Mouse (Mus musculus): ENCODE data around the gene Slx4ip. TPM values are rescaled to one million over a fixed set of nuclear protein-coding genes. Genes with fewer than 3 reads are reported as not detected.

Gene Slx4ip
- polyA plus RNA-seq, 1 experiment from 2014 or later = 7.4 TPM

DNA sequence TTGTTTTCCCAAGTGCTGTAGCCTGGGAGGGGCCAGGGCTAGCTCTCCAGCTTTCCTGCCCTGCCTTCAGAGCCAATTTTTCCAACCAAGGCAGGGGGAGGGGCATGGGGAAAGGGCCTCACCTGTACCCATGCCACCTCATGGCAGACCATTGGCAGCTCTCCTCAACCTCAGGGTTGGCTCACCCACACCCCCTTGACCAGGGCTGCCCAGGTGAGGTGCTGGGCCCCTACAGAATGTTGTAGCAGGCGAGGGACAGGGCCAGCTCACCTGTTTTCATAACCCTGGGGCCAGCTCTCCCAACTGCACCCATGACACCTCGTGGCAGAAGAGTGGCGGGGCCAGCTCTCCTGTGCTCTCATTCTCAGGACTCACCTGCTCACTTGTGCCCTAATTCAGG, 67.7 kb downstream of the Slx4ip start:
- no peaks in the 10 kb centered on the region for H3K36me3 ChIP-seq
- no peak overlapping the region for H3K4me3 ChIP-seq
- H3K27me3 ChIP-seq (ENCODE audit: low read depth, poor library complexity, severe bottlenecking) = no peaks in the 10 kb centered on the region
- peaks cover 14% of the 10 kb centered on the region for H3K4me1 ChIP-seq
- H3K27ac ChIP-seq = no peak overlapping the region
- H3K9me3 ChIP-seq (replicated peaks) = no peaks in the 10 kb centered on the region
- 84% methylated on average over 3 of the region's 3 CpGs for WGBS
- no peak for DNase-seq (ENCODE audit: low spot score)

DNA sequence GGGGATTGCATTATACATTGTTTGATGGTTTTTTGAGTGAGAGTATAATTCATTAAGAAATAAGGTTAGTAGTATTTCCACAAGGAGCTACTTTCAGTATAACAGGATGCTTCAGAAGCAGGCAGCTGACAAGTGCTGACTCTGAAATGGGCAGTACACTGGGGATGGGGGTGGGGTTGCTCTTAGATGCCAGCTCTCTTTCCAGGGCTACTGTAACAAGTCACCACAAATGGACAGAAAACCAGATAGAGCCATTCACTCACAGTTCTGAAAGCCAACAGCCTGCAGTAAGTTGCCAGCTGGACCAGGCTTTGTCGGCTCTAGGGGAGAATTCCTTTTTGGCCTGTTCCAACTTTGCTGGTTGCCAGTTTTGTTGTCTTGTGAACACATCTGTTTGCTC, 84.8 kb downstream of the Slx4ip start:
- Histone ChIP-seq H3K4me3 (no peak overlapping the region), H3K27ac (no peak overlapping the region), H3K27me3 (ENCODE audit: low read depth, poor library complexity, severe bottlenecking) (no peaks in the 10 kb centered on the region), H3K36me3 (no peaks in the 10 kb centered on the region), H3K9me3 (replicated peaks) (no peaks in the 10 kb centered on the region), H3K4me1 (no peaks in the 10 kb centered on the region)
- 86% methylated on average over 1 of the region's 1 CpGs for WGBS
- no peak for DNase-seq (ENCODE audit: low spot score)

GRCm38 (mm10) chr2:136979056-136979772, 88.2 kb downstream of the Slx4ip start:
- Histone ChIP-seq H3K27me3 (ENCODE audit: low read depth, poor library complexity, severe bottlenecking) (no peaks in the 10 kb centered on the region), H3K4me1 (no peaks in the 10 kb centered on the region), H3K9me3 (replicated peaks) (no peaks in the 10 kb centered on the region), H3K4me3 (no peak overlapping the region), H3K36me3 (no peaks in the 10 kb centered on the region), H3K27ac (no peak overlapping the region)
- 84% methylated on average over 6 of the region's 6 CpGs for WGBS
- DNase-seq (ENCODE audit: low spot score) = no peak

DNA sequence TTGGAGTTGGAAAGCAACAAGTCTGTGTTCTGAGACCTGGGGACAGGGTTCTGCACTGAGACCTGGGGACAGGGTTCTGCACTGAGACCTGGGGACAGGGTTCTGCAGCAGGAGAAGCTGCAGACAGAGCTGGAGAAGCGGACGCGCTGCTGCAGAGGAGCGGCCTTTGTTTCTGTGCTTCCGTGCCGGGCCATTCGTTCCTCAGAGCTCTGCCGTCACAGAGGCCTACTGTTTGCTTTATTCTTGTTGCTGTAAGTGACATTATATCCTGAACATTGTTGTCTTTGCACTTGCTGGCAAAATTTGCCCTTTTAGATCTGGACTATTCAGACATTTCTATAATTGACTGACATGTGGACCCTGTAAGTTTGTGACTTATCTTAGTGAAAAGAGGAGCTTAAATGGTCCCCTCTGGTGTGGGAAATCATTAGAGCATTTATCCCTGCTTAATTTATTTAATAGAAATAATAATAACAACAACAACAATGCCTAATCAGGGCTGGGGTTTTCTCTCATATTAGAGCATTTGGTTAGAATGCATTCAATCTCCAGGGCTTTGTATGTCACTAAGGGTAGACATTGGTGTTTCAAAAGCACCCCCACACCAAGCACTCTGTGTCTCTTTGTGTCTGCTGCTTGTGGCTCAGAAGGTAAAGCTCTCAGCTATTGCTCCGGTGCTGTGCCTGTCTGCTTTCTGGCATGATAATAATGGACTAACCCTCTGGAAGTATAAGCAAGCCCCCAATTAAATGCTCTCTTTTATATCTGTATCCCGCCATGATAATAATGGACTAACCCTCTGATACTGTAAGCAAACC, 90.3 kb downstream of the Slx4ip start:
- no peaks in the 10 kb centered on the region for H3K4me1 ChIP-seq
- WGBS = 90% methylated on average over 10 of the region's 10 CpGs
- H3K27me3 ChIP-seq (ENCODE audit: low read depth, poor library complexity, severe bottlenecking) = no peaks in the 10 kb centered on the region
- no peaks in the 10 kb centered on the region for H3K36me3 ChIP-seq
- DNase-seq (ENCODE audit: low spot score) = no peak
- H3K9me3 ChIP-seq (replicated peaks) = no peaks in the 10 kb centered on the region
- no peak overlapping the region for H3K27ac ChIP-seq
- no peak overlapping the region for H3K4me3 ChIP-seq

DNA sequence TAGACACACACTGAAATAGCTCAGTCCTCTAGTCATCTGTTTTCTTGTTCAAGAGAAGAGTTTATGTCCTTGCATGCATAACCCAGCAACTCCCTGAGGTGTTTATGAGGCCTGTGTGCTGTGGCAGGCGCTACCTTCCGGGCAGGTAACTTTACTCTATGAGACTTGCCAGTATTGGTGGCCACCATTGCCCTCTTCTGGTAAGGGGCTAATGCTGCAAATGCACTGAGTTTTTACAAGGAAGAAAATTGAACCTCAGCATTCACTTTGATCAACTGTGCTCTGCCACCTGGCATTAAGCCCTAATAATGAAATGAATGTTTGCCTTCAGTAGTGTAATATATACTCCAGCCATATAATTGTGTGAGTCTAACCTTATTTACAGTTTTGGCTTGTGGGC, 92.9 kb downstream of the Slx4ip start:
- Histone ChIP-seq H3K36me3 (no peaks in the 10 kb centered on the region), H3K27me3 (ENCODE audit: low read depth, poor library complexity, severe bottlenecking) (no peaks in the 10 kb centered on the region), H3K4me3 (no peak overlapping the region), H3K27ac (no peak overlapping the region), H3K4me1 (no peaks in the 10 kb centered on the region), H3K9me3 (replicated peaks) (no peaks in the 10 kb centered on the region)
- 86% methylated on average over 2 of the region's 2 CpGs for WGBS
- DNase-seq (ENCODE audit: low spot score) = no peak

DNA sequence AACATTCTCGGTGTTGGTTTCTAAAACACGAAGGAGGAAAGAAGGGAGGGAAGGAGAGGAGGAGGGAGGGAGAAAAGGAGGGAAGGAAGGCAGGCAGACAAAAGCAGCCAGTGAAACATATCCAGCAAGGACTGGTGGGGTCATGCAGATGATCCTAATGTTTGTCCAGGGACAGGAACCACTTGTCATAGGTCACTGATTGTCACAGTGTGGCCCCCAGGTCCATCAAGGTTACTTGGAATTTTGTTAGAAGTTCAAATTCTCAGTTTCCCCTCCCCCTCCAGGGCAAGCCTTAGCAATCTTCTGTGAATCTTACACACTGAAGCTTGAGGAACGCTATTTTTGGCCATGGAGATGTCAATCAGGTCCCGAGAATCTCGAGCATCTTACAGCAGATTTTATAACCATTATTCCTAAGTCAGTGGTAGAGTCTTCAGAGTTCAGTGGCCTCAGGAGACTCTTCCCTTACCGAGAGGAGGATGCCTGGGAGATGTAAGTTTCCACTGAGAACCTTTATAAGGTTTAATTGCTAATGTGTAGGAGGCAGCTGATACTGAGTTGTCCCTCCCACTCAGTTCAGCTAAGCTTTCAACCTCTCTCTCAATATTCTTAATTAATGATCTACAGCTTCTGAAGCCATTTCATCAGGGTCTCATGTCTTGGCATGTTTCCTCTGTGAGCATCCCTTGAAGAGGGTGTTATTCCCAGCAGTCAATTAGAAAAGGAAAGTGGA, 95.1 kb downstream of the Slx4ip start:
- Histone ChIP-seq H3K4me1 (no peaks in the 10 kb centered on the region), H3K36me3 (no peaks in the 10 kb centered on the region), H3K27me3 (ENCODE audit: low read depth, poor library complexity, severe bottlenecking) (no peaks in the 10 kb centered on the region), H3K4me3 (no peak overlapping the region), H3K27ac (no peak overlapping the region), H3K9me3 (replicated peaks) (no peaks in the 10 kb centered on the region)
- DNase-seq (ENCODE audit: low spot score) = no peak
- 85% methylated on average over 6 of the region's 6 CpGs for WGBS

- H3K9me3 ChIP-seq (replicated peaks) = no peaks in the 10 kb centered on the region
- no peaks in the 10 kb centered on the region for H3K36me3 ChIP-seq
- H3K27ac ChIP-seq = no peak overlapping the region
- WGBS = 100% methylated on average over 3 of the region's 3 CpGs
- H3K4me1 ChIP-seq = no peaks in the 10 kb centered on the region
- no peaks in the 10 kb centered on the region for H3K27me3 ChIP-seq (ENCODE audit: low read depth, poor library complexity, severe bottlenecking)
- no peak for DNase-seq (ENCODE audit: low spot score)
- H3K4me3 ChIP-seq = no peak overlapping the region
Observed at GRCm38 (mm10) chr2:136993116-136993515, 102.1 kb downstream of the Slx4ip start.

DNA sequence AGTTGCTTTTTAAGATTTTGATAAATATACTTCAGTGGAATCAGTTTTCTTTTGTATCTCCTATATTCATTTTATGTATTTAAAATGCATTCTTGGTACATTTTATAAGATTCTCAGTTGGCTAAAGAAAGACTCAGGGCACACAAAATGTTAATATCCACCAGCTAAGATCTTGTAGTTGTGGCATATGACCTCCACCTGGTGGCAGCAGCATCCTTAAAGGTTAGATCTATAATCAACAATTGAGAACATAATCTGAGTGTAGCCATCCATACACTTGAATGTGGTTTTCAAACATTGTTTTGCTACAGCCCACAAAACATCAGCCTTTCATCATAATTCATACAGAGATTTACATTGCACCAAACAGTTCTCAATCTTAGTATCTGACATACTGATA, 106.1 kb downstream of the Slx4ip start:
- no peaks in the 10 kb centered on the region for H3K9me3 ChIP-seq (replicated peaks)
- no peak overlapping the region for H3K27ac ChIP-seq
- H3K36me3 ChIP-seq = no peaks in the 10 kb centered on the region
- H3K4me3 ChIP-seq = no peak overlapping the region
- H3K4me1 ChIP-seq = no peaks in the 10 kb centered on the region
- no peak for DNase-seq (ENCODE audit: low spot score)
- H3K27me3 ChIP-seq (ENCODE audit: low read depth, poor library complexity, severe bottlenecking) = no peaks in the 10 kb centered on the region

DNA sequence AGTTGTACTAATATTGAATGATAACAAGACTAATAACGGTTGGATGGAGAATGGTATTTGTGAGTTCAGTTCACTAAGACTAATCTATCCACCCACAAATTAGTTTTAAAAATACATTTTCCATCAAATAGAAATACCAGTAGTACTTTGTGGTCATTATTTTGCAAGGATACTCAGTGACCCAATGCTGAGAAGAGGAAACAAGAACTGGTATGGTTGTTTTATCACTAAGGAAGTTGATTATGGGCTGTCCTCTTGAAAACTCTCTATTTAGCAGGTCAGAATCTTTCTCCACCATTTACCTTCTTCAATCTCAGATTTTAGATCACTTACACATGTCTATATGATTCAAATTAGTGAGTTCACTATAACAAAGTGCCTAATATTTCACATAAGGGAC, 111.0 kb downstream of the Slx4ip start:
- no peak overlapping the region for H3K4me3 ChIP-seq
- no peak for DNase-seq (ENCODE audit: low spot score)
- no peaks in the 10 kb centered on the region for H3K4me1 ChIP-seq
- H3K9me3 ChIP-seq (replicated peaks) = no peaks in the 10 kb centered on the region
- H3K27ac ChIP-seq = no peak overlapping the region
- WGBS = 91% methylated on average over 1 of the region's 1 CpGs
- H3K36me3 ChIP-seq = no peaks in the 10 kb centered on the region
- H3K27me3 ChIP-seq (ENCODE audit: low read depth, poor library complexity, severe bottlenecking) = no peaks in the 10 kb centered on the region

DNA sequence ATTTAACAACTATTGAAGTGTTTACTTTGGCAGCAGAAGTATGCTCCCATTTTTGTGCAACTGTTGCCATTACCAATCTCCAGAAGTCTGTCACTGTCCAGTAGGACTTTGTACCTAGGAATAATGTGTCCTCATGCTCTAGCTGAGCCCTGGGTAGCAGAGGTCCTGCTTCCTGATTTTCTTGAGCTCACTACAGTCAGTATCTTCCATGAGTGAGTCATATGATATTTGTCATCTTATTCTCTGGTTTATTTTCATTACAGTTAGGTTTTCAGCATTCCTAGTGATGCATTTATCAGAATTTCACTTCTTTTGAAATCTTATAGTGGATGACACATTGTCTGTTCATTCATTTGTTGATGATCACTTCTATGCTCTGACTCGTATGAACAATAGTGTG, 115.6 kb downstream of the Slx4ip start:
- no peaks in the 10 kb centered on the region for H3K36me3 ChIP-seq
- H3K27ac ChIP-seq = no peak overlapping the region
- H3K4me3 ChIP-seq = no peak overlapping the region
- no peaks in the 10 kb centered on the region for H3K27me3 ChIP-seq (ENCODE audit: low read depth, poor library complexity, severe bottlenecking)
- no peak for DNase-seq (ENCODE audit: low spot score)
- H3K4me1 ChIP-seq = no peaks in the 10 kb centered on the region
- WGBS = 93% methylated on average over 1 of the region's 1 CpGs
- no peaks in the 10 kb centered on the region for H3K9me3 ChIP-seq (replicated peaks)

GRCm38 (mm10) chr2:137011980-137012379, 121.0 kb downstream of the Slx4ip start:
- H3K4me1 ChIP-seq = no peaks in the 10 kb centered on the region
- H3K27me3 ChIP-seq (ENCODE audit: low read depth, poor library complexity, severe bottlenecking) = no peaks in the 10 kb centered on the region
- 44% methylated on average over 1 of the region's 1 CpGs for whole genome bisulfite sequencing
- DNase-seq (ENCODE audit: low spot score) = no peak
- H3K9me3 ChIP-seq (replicated peaks) = no peaks in the 10 kb centered on the region
- H3K36me3 ChIP-seq = no peaks in the 10 kb centered on the region
- H3K4me3 ChIP-seq = no peak overlapping the region
- no peak overlapping the region for H3K27ac ChIP-seq

DNA sequence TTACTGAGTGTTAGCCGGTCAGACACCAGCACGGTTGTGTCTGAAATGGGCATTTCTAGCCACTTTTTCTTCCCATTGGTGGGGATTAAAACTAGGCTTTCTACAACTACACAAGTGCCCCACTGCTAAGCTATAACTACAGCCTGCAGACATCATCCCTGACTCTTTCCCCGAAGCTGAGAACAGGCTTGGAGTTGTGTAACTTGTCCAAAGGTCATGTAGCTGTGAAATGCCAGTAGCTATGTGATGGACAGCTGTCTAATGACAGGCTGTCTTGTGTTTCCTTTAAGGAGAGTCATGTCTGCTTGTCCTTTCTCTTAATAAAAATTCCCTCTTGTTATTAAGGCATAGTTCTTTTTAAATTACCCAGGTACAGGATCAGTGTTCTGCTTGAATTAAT, 122.1 kb downstream of the Slx4ip start:
- 84% methylated on average over 3 of the region's 3 CpGs for WGBS
- H3K4me1 ChIP-seq = peaks cover 6% of the 10 kb centered on the region
- no peaks in the 10 kb centered on the region for H3K36me3 ChIP-seq

GRCm38 (mm10) chr2:137013811-137014350, 122.9 kb downstream of the Slx4ip start:
- WGBS = 81% methylated on average over 4 of the region's 4 CpGs
- Histone ChIP-seq H3K27ac (no peak overlapping the region), H3K4me1 (peaks cover 9% of the 10 kb centered on the region), H3K4me3 (no peak overlapping the region), H3K9me3 (replicated peaks) (no peaks in the 10 kb centered on the region), H3K27me3 (ENCODE audit: low read depth, poor library complexity, severe bottlenecking) (no peaks in the 10 kb centered on the region), H3K36me3 (no peaks in the 10 kb centered on the region)
- DNase-seq (ENCODE audit: low spot score) = no peak

More for the DNA sequence above, 122.1 kb downstream of the Slx4ip start:
- DNase-seq (ENCODE audit: low spot score) = no peak
- no peaks in the 10 kb centered on the region for H3K9me3 ChIP-seq (replicated peaks)
- H3K27ac ChIP-seq = no peak overlapping the region
- H3K4me3 ChIP-seq = no peak overlapping the region
- H3K27me3 ChIP-seq (ENCODE audit: low read depth, poor library complexity, severe bottlenecking) = no peaks in the 10 kb centered on the region

Measured in limb, embryonic 10.5 days (tissue).